Mouse (Mus musculus): ENCODE measurements at regions not wholly inside any gene's neighbourhood (a gene's known extent, or its start where the extent isn't known, plus 50 kb on each side); places are given as distances from the start of the nearest gene placed in this dataset.

DNA sequence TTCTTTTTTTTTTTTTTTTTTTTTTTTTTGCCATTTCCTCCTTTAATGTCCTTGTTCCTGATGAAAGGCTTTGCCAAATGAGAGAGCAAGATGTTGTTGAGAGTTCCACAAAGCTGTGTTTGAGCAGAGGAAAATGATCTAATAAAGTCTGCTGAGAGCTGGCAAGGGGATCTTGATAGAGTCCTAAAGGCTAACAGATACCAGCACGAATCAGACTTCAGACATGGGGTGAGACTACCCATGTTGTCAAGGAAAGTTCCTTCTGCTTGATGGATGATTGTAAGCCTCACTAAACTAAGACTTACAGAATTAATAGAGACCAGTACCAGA lies 665.2 kb upstream of the Fam92a start:
- H3K9me3 ChIP-seq (ENCODE audit: low read length): no peaks in the 10 kb centered on the region
- no peak for TF ChIP-seq CTCF (IDR thresholded peaks at IDR 0.05; ENCODE audit: low read depth)
- H3K4me1 ChIP-seq (ENCODE audit: insufficient read depth, low read length): no peaks in the 10 kb centered on the region
- H3K4me3 ChIP-seq (ENCODE audit: low read length): no peak overlapping the region
- 61% methylated on average over 1 of the region's 1 CpGs for WGBS
- H3K9ac ChIP-seq (replicated peaks; ENCODE audit: low read length): no peak overlapping the region
- ATAC-seq (no peak), DNase-seq (ENCODE audit: low spot score) (no peak)
- H3K4me2 ChIP-seq (ENCODE audit: low read depth, low read length): no peak overlapping the region
- no peak overlapping the region for H3K27ac ChIP-seq
- H3K36me3 ChIP-seq (ENCODE audit: insufficient read depth, low read length): no peaks in the 10 kb centered on the region
- H3K27me3 ChIP-seq (ENCODE audit: insufficient read depth, low read length): no peaks in the 10 kb centered on the region

DNA sequence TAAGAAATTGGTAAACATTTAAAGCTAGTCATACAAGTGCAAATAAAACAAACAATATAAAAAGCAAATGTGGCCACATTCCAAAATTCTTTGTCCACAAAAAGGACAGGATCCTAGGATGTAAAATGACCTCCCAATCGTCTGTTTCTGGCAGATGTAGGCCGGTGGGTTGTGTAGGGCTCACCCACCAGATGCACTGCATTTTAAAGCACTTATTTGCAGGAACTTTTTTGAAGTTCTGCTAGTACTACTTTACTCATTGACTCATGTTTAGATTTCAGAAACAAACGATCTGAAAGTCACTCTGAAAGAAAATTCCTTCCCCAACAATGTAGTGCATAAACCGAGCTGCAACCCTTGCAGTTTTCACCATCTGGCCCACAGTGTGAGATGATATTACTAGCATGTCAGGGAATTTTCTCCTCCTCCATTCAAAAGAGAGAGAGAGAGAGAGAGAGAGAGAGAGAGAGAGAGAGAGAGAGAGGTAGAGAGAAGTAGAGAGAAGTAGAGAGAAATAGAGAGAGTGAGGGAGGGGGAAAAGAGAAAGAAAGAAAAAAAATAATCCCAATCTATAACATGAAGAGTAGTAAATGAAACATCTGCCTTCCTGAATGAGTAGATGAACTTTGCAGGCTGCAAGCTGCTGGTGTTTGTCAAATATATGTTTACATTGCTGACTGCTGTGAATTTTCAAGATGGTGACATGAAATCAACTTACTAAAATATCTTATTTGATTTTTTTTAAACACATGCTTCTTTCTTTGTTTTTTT lies 664.7 kb upstream of the Fam92a start:
- ATAC-seq (no peak), DNase-seq (ENCODE audit: low spot score) (no peak)
- no peaks in the 10 kb centered on the region for H3K36me3 ChIP-seq (ENCODE audit: insufficient read depth, low read length)
- TF ChIP-seq CTCF (IDR thresholded peaks at IDR 0.05; ENCODE audit: low read depth): no peak
- WGBS: 74% methylated on average over 4 of the region's 4 CpGs
- H3K9me3 ChIP-seq (ENCODE audit: low read length): no peaks in the 10 kb centered on the region
- H3K4me1 ChIP-seq (ENCODE audit: insufficient read depth, low read length): no peaks in the 10 kb centered on the region
- no peaks in the 10 kb centered on the region for H3K27me3 ChIP-seq (ENCODE audit: insufficient read depth, low read length)
- H3K27ac ChIP-seq: no peak overlapping the region
- H3K9ac ChIP-seq (replicated peaks; ENCODE audit: low read length): no peak overlapping the region
- no peak overlapping the region for H3K4me2 ChIP-seq (ENCODE audit: low read depth, low read length)
- H3K4me3 ChIP-seq (ENCODE audit: low read length): no peak overlapping the region

DNA sequence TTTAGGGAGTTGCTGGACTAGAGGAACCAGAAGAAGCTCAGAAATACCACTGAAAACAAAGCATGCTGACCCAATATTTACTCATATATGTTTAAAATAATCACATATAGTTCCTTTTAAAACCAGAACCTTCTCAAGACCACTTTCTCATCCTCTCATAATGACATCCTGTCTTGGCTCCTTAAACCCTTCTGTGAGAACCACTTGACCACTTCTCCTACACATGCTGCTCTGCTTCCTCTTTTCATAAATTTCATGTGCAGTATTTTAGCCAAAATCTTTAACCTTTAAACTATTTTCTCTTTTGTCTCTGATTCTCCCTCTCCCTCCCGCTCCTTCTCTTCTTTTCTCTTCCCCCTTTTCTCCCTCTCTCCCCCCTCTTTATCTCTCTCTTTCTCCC lies 654.6 kb upstream of the Fam92a start:
- no peak for TF ChIP-seq CTCF (IDR thresholded peaks at IDR 0.05; ENCODE audit: low read depth)
- Histone ChIP-seq H3K27me3 (ENCODE audit: insufficient read depth, low read length) (no peaks in the 10 kb centered on the region), H3K4me3 (ENCODE audit: low read length) (no peak overlapping the region), H3K4me2 (ENCODE audit: low read depth, low read length) (no peak overlapping the region), H3K9me3 (ENCODE audit: low read length) (no peaks in the 10 kb centered on the region), H3K27ac (no peak overlapping the region), H3K4me1 (ENCODE audit: insufficient read depth, low read length) (no peaks in the 10 kb centered on the region), H3K36me3 (ENCODE audit: insufficient read depth, low read length) (no peaks in the 10 kb centered on the region), H3K9ac (replicated peaks; ENCODE audit: low read length) (no peak overlapping the region)
- 90% methylated on average over 1 of the region's 1 CpGs for WGBS
- DNase-seq (ENCODE audit: low spot score) (no peak), ATAC-seq (no peak)

DNA sequence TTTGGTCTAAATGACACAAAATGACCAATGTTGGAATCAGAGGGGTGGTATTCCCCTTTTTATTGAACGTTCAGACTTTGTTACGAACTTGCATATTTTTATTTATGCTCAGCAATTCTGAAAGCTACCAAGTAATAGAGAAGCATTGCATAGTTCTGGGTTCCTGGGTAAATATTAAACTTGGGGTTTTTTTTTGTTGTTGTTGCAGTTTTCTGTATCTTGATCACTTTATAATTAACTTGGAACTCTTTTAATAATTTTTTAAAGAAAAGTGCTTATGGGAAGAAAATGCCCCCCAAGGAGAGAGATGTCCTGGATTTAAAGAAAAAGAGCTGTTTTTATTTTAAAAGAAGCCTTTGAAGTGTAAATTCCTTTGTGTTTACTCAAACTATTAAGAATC lies 642.4 kb upstream of the Fam92a start:
- H3K4me2 ChIP-seq (ENCODE audit: low read depth, low read length): no peak overlapping the region
- 83% methylated on average over 2 of the region's 2 CpGs for WGBS
- DNase-seq (ENCODE audit: low spot score): no peak
- no peaks in the 10 kb centered on the region for H3K4me1 ChIP-seq (ENCODE audit: insufficient read depth, low read length)
- H3K9me3 ChIP-seq (ENCODE audit: low read length): no peaks in the 10 kb centered on the region
- no peak overlapping the region for H3K27ac ChIP-seq
- no peak overlapping the region for H3K4me3 ChIP-seq (ENCODE audit: low read length)
- H3K9ac ChIP-seq (replicated peaks; ENCODE audit: low read length): no peak overlapping the region
- TF ChIP-seq CTCF (IDR thresholded peaks at IDR 0.05; ENCODE audit: low read depth): no peak
- no peaks in the 10 kb centered on the region for H3K36me3 ChIP-seq (ENCODE audit: insufficient read depth, low read length)
- no peak for ATAC-seq
- H3K27me3 ChIP-seq (ENCODE audit: insufficient read depth, low read length): no peaks in the 10 kb centered on the region

- Histone ChIP-seq H3K27ac (no peak overlapping the region), H3K4me1 (ENCODE audit: insufficient read depth, low read length) (no peaks in the 10 kb centered on the region), H3K36me3 (ENCODE audit: insufficient read depth, low read length) (no peaks in the 10 kb centered on the region), H3K9ac (replicated peaks; ENCODE audit: low read length) (no peak overlapping the region), H3K4me2 (ENCODE audit: low read depth, low read length) (no peak overlapping the region), H3K9me3 (ENCODE audit: low read length) (no peaks in the 10 kb centered on the region), H3K27me3 (ENCODE audit: insufficient read depth, low read length) (no peaks in the 10 kb centered on the region), H3K4me3 (ENCODE audit: low read length) (no peak overlapping the region)
- 95% methylated on average over 3 of the region's 3 CpGs for WGBS
- ATAC-seq (no peak), DNase-seq (ENCODE audit: low spot score) (no peak)
- TF ChIP-seq CTCF (IDR thresholded peaks at IDR 0.05; ENCODE audit: low read depth): no peak
Observed at GRCm38 (mm10) chr4:12801186-12801585, 629.4 kb upstream of the Fam92a start.

GRCm38 (mm10) chr4:12799564-12799963 lies 627.7 kb upstream of the Fam92a start:
- H3K27ac ChIP-seq: no peak overlapping the region
- H3K4me3 ChIP-seq (ENCODE audit: low read length): no peak overlapping the region
- WGBS: 62% methylated on average over 5 of the region's 5 CpGs
- ATAC-seq: no peak
- no peak for DNase-seq (ENCODE audit: low spot score)
- no peaks in the 10 kb centered on the region for H3K9me3 ChIP-seq (ENCODE audit: low read length)
- H3K4me1 ChIP-seq (ENCODE audit: insufficient read depth, low read length): no peaks in the 10 kb centered on the region
- no peak overlapping the region for H3K9ac ChIP-seq (replicated peaks; ENCODE audit: low read length)
- H3K27me3 ChIP-seq (ENCODE audit: insufficient read depth, low read length): no peaks in the 10 kb centered on the region
- H3K4me2 ChIP-seq (ENCODE audit: low read depth, low read length): no peak overlapping the region
- H3K36me3 ChIP-seq (ENCODE audit: insufficient read depth, low read length): no peaks in the 10 kb centered on the region
- TF ChIP-seq CTCF (IDR thresholded peaks at IDR 0.05; ENCODE audit: low read depth): no peak

GRCm38 (mm10) chr4:12792764-12793422 lies 621.1 kb upstream of the Fam92a start:
- Histone ChIP-seq H3K4me2 (ENCODE audit: low read depth, low read length) (peak overlapping the region; percentile 39; the same call in 1 of the 2 replicates), H3K27ac (no peak overlapping the region), H3K36me3 (ENCODE audit: insufficient read depth, low read length) (no peaks in the 10 kb centered on the region), H3K4me1 (ENCODE audit: insufficient read depth, low read length) (peaks cover 7% of the 10 kb centered on the region; the same call in 1 of the 2 replicates), H3K4me3 (ENCODE audit: low read length) (no peak overlapping the region), H3K9me3 (ENCODE audit: low read length) (no peaks in the 10 kb centered on the region), H3K9ac (replicated peaks; ENCODE audit: low read length) (no peak overlapping the region), H3K27me3 (ENCODE audit: insufficient read depth, low read length) (no peaks in the 10 kb centered on the region)
- ATAC-seq: no peak
- no peak for DNase-seq (ENCODE audit: low spot score)
- 68% methylated on average over 11 of the region's 11 CpGs for WGBS
- TF ChIP-seq CTCF (IDR thresholded peaks at IDR 0.05; ENCODE audit: low read depth): no peak
